Comparison of ENCODE assay signal across 8 mouse cellular contexts in genomic region chr13:83716711-83717171, GRCm38 (mm10).
A peak's percentile ranks its signal among the peaks of the same experiment; 100 is the strongest.
DNase-seq lines count a peak whose midpoint lies in the region; ATAC-seq lines count a peak whose summit lies in the region.
"Had no signal": no experiment of that assay in that cellular context is flagged by ENCODE, and none has a peak within 500 bp of the region (broad histone marks: within the 10 kb centered on the region; RNA-seq: fewer than 3 reads in every experiment).

No protein-coding gene starts in this region.

- no peaks in the 10 kb centered on the region for H3K36me3 ChIP-seq in forebrain, embryonic 10.5 days (replicated peaks)
- H3K36me3 ChIP-seq in neural tube, embryonic 15.5 days: no peaks in the 10 kb centered on the region
- H3K36me3 ChIP-seq: liver, embryonic 13.5 days had no signal

- peak overlapping the region; percentile 65 for H3K9ac ChIP-seq in neural tube, embryonic 15.5 days (replicated peaks)
- H3K9ac ChIP-seq: liver, embryonic 13.5 days had no signal

- no peaks in the 10 kb centered on the region for H3K9me3 ChIP-seq in forebrain, embryonic 10.5 days
- no peaks in the 10 kb centered on the region for H3K9me3 ChIP-seq in neural tube, embryonic 15.5 days (replicated peaks)
- H3K9me3 ChIP-seq: liver, embryonic 13.5 days had no signal

- WGBS in forebrain, embryonic 10.5 days: under 1% methylated on average over 8 of the region's 8 CpGs
- 8% methylated on average over 8 of the region's 8 CpGs for WGBS in neural tube, embryonic 15.5 days

- ATAC-seq in neural tube, embryonic 15.5 days (ENCODE audit: low FRiP score): no peak

- H3K4me2 ChIP-seq in neural tube, embryonic 15.5 days: peak overlapping the region; percentile 67
- H3K4me2 ChIP-seq: liver, embryonic 13.5 days had no signal

- H3K27me3 ChIP-seq in forebrain, embryonic 10.5 days (ENCODE audit: poor library complexity, severe bottlenecking): peaks cover 100% of the 10 kb centered on the region
- H3K27me3 ChIP-seq in neural tube, embryonic 15.5 days (replicated peaks): peaks cover 1% of the 10 kb centered on the region; the same call in 1 of the 2 replicates

- peaks cover 39% of the 10 kb centered on the region for H3K4me1 ChIP-seq in forebrain, embryonic 10.5 days
- peaks cover 11% of the 10 kb centered on the region for H3K4me1 ChIP-seq in neural tube, embryonic 15.5 days
- H3K4me1 ChIP-seq: liver, embryonic 13.5 days had no signal

- peak overlapping the region; percentile 100 for H3K27ac ChIP-seq in forebrain, embryonic 10.5 days
- H3K27ac ChIP-seq in neural tube, embryonic 15.5 days (replicated peaks): peak overlapping the region; percentile 92
- H3K27ac ChIP-seq: liver, embryonic 13.5 days had no signal

- H3K4me3 ChIP-seq in forebrain, embryonic 10.5 days: peak overlapping the region; percentile 84
- peak overlapping the region; percentile 46 for H3K4me3 ChIP-seq in neural tube, embryonic 15.5 days (replicated peaks)
- H3K4me3 ChIP-seq: liver, embryonic 13.5 days had no signal

- DNase-seq in cerebellum, adult 9-11 months: peak; percentile 90
- DNase-seq in forebrain, embryonic 10.5 days (ENCODE audit: extremely low spot score, low spot score): no peak
- peak; percentile 31 to 41 for DNase-seq in layer of hippocampus, postnatal 36 days
- no peak for DNase-seq in adrenal gland, postnatal 36 days
- DNase-seq in kidney, adult 11 months: no peak
- DNase-seq in frontal cortex, postnatal 14 days (ENCODE audit: low spot score in 2 of 2): no peak
- DNase-seq: liver, embryonic 13.5 days had no signal

Comparison
In these comparisons a context has a peak if more than half of its experiments do, and no peak if none do; other contexts are left out.
1. DNase-seq: peak in cerebellum, adult 9-11 months (single experiment) and layer of hippocampus, postnatal 36 days (2 of 2); none in forebrain, embryonic 10.5 days (single experiment), adrenal gland, postnatal 36 days (0 of 2), kidney, adult 11 months (single experiment) and frontal cortex, postnatal 14 days (0 of 2).